Mouse (Mus musculus) left cerebral cortex, adult 6 months (tissue): Measurements from ENCODE around the gene Oas1a. TPM values are rescaled to one million over a fixed set of nuclear protein-coding genes. Genes with fewer than 3 reads are reported as not detected.

Source experiments
- long read RNA-seq, 2 experiments: library from polyadenylated mRNA; unstranded; transcript quantifications; one replicate each; pipeline ENCODE4 v2.0.0; 2019 to 2020
- polyA plus RNA-seq: library from polyadenylated mRNA; unstranded; fragments of <200 nt; fragmentation: Nextera tagmentation; gene quantifications from 2 replicates; pipeline ENCODE4 v1.2.3, GENCODE M21; 2021

Oas1a gene
- 1.1 and 1.2 TPM in 2 replicates for polyA plus RNA-seq
- long read RNA-seq, experiment 1, transcript Oas1a-201 (7 exons, 1,885 nt): major isoform, 6 of 8 reads
- long read RNA-seq, experiment 1, partial matches to known transcripts: 0 of 8 reads
- long read RNA-seq, experiment 1, other reads (novel, unspliced or antisense): 2 of 8 reads
- long read RNA-seq, experiment 2: 0 reads

DNA sequence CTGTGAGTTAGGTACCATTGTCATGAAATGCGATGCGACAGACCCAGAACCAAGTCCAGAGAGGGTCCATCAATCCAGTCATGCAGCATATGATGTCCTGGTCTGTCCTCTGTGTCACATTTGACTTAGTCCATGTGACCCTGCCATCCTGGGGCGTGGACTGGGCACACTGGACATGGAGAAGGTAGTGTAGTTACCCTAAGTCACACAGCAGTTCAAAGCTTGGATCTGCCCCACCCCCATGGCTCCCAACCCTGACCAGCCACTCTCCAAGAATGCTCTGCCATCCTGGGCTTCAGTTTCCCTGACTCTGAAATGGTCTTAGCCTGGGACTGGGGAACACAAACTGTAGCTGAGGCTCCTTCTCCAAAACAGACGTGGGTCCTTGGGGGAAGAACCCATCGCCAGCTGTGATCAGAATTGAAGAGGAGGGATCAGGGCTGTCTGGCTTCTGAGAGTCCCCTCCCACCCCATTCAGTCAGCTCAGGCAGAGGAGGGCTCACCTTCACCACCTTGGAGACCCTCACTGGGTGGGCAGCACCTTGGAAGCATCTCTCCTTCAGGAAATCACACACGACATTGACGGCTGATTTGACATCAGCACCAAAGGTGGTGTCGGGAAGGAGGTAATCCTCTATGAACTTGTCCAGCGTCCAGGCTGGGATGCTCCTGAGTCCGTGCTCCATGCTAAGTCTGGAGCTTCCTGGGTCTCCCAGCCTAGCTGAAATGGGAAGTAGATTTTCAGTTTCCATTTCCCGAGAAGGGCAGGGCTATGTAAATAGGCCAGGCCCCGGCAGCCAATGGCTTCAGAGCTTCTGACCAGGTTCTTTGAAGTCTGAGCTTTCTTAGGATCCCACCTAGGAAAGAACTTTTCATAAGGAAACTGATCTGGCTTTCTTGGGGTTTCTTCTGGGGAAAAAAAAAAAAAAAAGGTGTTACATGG lies at the start of gene Oas1a:
TSS of gene Oas1a (minus strand) at position 731 of the 943 bp plus-strand sequence.

DNA sequence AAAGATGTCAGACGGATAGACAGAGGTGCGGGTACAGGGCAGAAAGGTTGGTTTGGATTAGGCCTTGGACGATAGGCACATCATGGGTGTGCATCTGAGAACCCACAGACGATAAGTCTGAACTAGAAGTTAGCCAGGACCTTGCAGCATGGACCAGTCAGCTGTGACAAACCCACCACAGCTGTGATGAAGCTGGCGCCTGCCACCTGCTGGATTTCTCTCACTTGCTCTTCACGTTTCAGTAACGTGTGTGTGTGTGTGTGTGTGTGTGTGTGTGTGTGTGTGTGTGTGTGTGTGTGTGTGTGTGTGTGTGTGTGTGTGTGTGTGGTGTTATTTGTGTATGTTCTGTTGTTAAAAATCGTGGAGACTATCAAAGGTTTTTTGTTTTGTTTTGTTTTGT lies 6.9 kb upstream of the Oas1a start, which contains the start of gene Oas1d:
TSS of gene Oas1d (plus strand) at position 333 of the 400 bp plus-strand sequence.

DNA sequence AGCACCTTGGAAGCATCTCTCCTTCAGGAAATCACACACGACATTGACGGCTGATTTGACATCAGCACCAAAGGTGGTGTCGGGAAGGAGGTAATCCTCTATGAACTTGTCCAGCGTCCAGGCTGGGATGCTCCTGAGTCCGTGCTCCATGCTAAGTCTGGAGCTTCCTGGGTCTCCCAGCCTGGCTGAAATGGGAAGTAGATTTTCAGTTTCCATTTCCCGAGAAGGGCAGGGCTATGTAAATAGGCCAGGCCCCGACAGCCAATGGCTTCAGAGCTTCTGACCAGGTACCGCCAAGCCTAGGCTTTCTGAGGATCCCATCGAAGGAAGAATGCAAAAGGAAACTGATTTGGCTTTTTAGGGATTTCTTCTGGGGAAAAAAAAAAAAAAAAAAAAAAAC lies 19.9 kb downstream of the Oas1a start, which contains the start of gene Oas1g:
TSS of gene Oas1g (minus strand) at position 201 of the 400 bp plus-strand sequence.

DNA sequence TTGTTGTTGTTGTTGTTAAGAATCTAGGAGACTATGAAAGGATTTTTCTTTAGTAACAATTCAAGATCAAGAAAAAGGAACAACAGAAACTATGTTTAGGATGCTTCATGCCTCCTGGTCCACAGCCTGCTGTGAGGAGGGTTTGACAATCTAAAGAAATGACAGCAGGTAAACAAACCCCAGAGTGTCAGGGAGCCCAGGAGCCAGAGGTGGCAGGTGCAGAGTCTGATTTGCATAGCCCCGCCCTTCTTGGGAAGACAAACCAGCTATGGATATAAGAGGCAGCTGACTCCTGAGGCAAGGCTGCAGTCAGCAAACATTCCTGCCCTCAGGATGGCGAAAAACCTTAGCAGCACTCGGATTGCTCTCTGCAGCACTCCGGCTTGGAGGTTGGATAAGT lies 46.2 kb downstream of the Oas1a start, which contains the start of gene Oas1h:
TSS of gene Oas1h (plus strand) at position 301 of the 400 bp plus-strand sequence.

DNA sequence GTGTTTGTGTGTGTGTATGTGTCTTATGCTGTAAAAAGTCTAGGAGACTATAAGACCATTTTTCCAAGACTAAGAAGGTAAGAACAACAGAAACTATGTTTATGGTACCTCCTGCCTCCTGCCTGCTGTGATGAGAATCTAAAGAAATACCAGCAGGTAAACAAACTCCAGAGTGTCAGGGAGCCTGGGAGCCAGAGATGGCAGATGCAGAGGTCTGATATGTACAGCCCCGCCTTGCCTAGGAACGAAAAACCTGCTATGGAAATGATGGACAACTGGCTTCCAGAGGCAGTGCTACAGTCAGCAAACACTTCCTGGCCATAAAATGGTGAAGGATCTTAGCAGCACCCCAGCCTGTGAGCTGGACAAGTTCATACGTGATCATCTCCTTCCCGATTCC lies 60.3 kb downstream of the Oas1a start, which contains the start of gene Oas1f:
TSS of gene Oas1f (plus strand) at position 301 of the 400 bp plus-strand sequence.

Other genes starting within 250 kb of the Oas1a start
- 20.8 and 24.2 TPM in 2 replicates for gene Dtx1, start 195.6 kb downstream of the Oas1a start, polyA plus RNA-seq
- 0.06 and 0.13 TPM in 2 replicates for gene Oas2, start 157.7 kb downstream of the Oas1a start, polyA plus RNA-seq
- 0.04 and 0.10 TPM in 2 replicates for gene Oas3, start 129.9 kb downstream of the Oas1a start, polyA plus RNA-seq
- not detected in 2 replicates for gene Oas1e, start 112.0 kb downstream of the Oas1a start, polyA plus RNA-seq
- 0.45 and 0.86 TPM in 2 replicates for gene Oas1c, start 95.0 kb downstream of the Oas1a start, polyA plus RNA-seq
- gene Oas1f, start 60.2 kb downstream of the Oas1a start, polyA plus RNA-seq: not detected in 2 replicates
- gene Oas1h, start 46.1 kb downstream of the Oas1a start, polyA plus RNA-seq: not detected in 2 replicates
- 0.28 and 0.29 TPM in 2 replicates for gene Oas1g, start 19.9 kb downstream of the Oas1a start, polyA plus RNA-seq
- not detected in 2 replicates for gene Oas1d, start 7.0 kb upstream of the Oas1a start, polyA plus RNA-seq
- gene Rph3a, start 102.6 kb upstream of the Oas1a start, polyA plus RNA-seq: 93.8 and 123 TPM in 2 replicates